Mouse (Mus musculus) frontal cortex, postnatal 10 days (tissue): Measurements from ENCODE around the gene Tssk1.

Experiments
- DNase-seq, 2 experiments: peaks; one replicate each; pipeline ENCODE4 v3.0.0; 2022; ENCODE audit warnings: low spot score in 2 of 2, mixed read lengths in 1 of 2

Gene Tssk1

DNA sequence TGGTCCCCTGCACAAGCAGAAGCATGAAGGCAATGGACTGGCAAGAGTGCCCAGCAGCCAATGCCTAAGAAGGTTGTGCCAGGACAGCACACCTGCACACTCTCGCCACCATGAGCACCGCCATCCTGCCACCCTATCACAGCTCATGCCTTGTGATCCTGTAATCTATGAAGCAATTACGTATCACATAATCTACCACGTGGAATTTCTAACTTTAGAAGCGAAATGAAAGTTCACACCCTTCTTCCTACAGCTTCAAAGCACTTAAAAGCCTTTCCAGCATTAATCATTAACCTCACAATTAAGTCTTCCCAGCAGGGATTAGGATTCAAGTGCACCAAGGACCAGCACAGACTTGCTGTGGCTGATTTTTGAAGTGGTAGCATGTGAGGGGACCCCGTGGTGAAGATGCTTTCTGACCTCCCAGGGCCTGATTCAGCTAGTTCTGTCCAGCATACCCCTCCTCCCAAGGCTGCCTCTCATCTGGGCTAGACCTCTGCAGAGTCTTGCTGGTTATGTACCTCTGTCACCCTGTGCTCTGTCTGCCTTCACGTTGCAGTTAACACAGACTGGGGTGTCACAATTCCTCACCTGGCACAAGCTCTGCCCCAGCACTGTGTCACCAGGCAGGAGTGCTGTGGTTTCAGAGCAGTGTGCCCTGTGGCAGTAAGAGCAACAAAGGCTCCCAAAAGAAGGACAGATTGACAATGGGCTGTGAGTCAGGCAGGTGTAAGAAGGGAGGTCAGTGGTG, 51.2 kb downstream of the Tssk1 start:
- no peak for DNase-seq
